Mouse (Mus musculus): Measurements from ENCODE around the gene Pus7. TPM values are rescaled to one million over a fixed set of nuclear protein-coding genes. Genes with fewer than 3 reads are reported as not detected.

The Pus7 gene
- polyA plus RNA-seq, 1 experiment from 2014 or later = 15.1 TPM

DNA sequence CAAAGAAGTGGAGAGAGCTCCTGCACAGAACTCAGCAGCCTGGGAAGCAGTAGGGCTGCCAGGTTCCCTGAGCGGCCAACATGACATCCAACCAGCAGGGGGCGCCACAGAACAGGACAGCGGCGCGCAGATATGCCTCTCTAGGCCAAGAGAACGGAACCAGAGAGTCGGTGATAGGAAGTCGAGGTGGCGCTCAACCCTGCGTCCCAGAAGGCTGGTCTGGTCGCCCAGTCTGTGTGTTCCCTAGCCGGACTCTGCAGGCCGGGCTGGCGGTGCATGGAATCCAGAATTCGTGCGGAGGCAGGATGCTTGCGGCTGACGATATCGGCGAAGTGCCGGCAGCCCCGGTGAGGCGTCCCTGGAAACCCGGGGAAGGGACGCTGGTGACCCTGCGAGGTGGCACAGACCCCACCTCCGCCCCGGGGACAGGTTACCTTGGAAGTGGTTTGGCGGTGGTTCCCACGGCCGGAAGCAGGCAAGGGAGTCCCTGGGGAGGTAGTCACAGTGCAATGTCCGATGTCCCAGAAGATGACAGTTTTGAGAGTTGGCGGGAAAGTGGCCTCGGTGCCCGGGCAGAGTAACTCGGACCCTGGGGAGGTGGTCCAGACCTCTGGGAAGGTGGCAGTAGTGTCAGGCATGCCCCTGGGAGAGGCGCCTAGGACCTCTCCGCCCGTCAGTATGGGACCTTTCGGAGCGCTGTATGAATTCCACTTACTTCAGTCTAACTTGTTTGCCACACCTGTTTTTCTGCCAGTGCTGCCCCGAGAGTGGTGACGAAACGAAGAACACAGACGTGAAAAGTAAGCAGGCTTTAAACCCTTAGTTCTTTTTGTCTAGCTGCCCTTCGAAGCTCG is 4.3 kb upstream of the Pus7 start, which contains the start of gene Rint1:
Rint1 (plus strand) TSS at position 176 of the 854 bp plus-strand sequence.
- Histone ChIP-seq H3K9ac (replicated peaks) (peak within 1 kb of the TSS; percentile 96), H3K27ac (replicated peaks) (peak within 1 kb of the TSS; percentile 85), H3K4me3 (replicated peaks) (peak within 1 kb of the TSS; percentile 99), H3K4me1 (peaks cover 30% of the 10 kb centered on the region), H3K36me3 (peaks cover 13% of the 10 kb centered on the region), H3K9me3 (replicated peaks) (no peaks in the 10 kb centered on the region), H3K4me2 (peak within 1 kb of the TSS; percentile 93), H3K27me3 (replicated peaks) (no peaks in the 10 kb centered on the region)
- 2% methylated on average over 47 of the region's 47 CpGs for WGBS
- peak; percentile 87 for ATAC-seq (ENCODE audit: low FRiP score)

DNA sequence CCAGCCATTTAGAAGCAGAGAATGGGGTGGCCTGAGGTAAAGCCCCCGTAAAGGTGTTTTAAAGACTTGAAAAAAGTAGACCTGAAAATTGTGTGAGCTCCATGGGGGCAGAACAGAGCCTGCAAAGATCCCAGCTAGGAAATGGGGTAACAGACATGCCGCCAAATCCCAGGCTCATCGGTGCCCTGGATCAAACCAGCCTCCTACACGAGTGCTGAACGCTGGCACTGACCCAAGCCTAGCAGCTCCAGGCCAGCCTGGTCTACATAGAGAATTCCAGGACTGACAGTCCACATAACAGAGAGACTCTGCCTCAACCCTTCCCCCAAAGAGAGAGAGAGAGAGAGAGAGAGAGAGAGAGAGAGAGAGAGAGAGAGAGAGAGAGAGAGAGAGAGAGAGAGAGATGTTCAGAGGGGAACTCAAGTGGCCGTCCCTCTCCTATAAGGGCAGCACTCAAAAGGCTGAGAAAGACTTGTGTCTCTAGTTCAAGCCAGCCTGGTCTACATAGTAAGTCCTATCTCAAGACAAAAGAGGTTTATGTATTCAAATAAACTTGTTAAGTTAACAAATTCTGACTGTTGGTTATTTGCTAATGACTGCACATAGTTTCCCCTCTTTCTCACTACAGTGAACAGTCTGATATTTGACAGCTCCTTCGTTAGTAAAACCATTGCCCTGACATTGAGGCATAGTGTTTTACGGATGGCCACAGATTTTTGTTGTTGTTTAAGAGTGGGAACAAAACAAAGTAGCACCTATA is 1.3 kb downstream of the Pus7 start:
- WGBS = 44% methylated on average over 8 of the region's 8 CpGs
- H3K27me3 ChIP-seq (replicated peaks) = no peaks in the 10 kb centered on the region
- no peak for ATAC-seq (ENCODE audit: low FRiP score)
- H3K9ac ChIP-seq (replicated peaks) = peak overlapping the region; percentile 86
- no peaks in the 10 kb centered on the region for H3K36me3 ChIP-seq
- no peak overlapping the region for H3K27ac ChIP-seq (replicated peaks)
- peaks cover 24% of the 10 kb centered on the region for H3K4me1 ChIP-seq
- H3K4me3 ChIP-seq (replicated peaks) = peak overlapping the region; percentile 88
- H3K9me3 ChIP-seq (replicated peaks) = no peaks in the 10 kb centered on the region
- peak overlapping the region; percentile 74 for H3K4me2 ChIP-seq

DNA sequence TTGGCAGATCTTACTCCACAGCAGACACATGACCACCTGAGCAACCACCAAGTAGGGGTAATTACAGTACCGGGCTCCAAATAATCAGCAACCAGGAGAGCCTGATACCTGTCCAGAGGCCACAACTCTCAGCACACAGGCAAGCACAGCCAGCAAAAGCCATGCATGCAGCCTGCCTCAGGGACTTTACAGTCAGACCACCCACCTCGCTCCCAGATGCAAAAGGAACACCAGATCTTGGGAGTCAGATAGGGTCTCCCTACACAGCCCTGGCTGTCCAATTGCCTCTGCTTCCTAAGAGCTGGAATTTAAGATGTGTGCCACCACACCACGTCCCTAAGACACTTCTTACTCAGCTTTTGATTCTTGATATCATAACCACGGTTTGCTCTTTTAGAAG is 2.3 kb downstream of the Pus7 start:
- no peak overlapping the region for H3K27ac ChIP-seq (replicated peaks)
- 84% methylated on average over 4 of the region's 4 CpGs for WGBS

DNA sequence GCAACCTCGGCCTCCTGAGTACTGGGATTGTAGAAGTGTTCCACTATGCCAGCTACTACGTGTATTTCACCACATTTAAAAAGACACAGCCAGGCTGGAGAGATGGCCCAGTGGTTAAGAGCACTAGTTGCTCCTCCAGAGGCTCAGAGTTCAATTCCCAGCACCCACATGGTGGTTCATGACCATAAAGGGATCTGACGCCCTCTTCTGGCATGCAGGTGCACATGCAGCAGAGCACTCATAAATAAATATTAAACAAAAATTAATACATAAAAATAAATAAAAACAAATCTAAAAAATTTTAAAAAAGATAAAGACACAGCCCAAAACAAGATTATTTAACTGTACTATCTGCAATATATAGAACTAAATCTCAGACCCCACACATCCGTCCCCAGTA is 3.0 kb downstream of the Pus7 start:
- Histone ChIP-seq H3K9me3 (replicated peaks) (no peaks in the 10 kb centered on the region), H3K4me1 (peaks cover 22% of the 10 kb centered on the region), H3K27me3 (replicated peaks) (no peaks in the 10 kb centered on the region), H3K9ac (replicated peaks) (no peak overlapping the region), H3K27ac (replicated peaks) (no peak overlapping the region), H3K36me3 (peaks cover 2% of the 10 kb centered on the region), H3K4me3 (replicated peaks) (no peak overlapping the region), H3K4me2 (no peak overlapping the region)
- 88% methylated on average over 4 of the region's 4 CpGs for WGBS
- ATAC-seq (ENCODE audit: low FRiP score) = no peak

More for the DNA sequence above, 2.3 kb downstream of the Pus7 start:
- no peak for ATAC-seq (ENCODE audit: low FRiP score)
- Histone ChIP-seq H3K9ac (replicated peaks) (no peak overlapping the region), H3K4me3 (replicated peaks) (no peak overlapping the region), H3K4me1 (peaks cover 22% of the 10 kb centered on the region), H3K36me3 (no peaks in the 10 kb centered on the region), H3K9me3 (replicated peaks) (no peaks in the 10 kb centered on the region), H3K4me2 (no peak overlapping the region), H3K27me3 (replicated peaks) (no peaks in the 10 kb centered on the region)

DNA sequence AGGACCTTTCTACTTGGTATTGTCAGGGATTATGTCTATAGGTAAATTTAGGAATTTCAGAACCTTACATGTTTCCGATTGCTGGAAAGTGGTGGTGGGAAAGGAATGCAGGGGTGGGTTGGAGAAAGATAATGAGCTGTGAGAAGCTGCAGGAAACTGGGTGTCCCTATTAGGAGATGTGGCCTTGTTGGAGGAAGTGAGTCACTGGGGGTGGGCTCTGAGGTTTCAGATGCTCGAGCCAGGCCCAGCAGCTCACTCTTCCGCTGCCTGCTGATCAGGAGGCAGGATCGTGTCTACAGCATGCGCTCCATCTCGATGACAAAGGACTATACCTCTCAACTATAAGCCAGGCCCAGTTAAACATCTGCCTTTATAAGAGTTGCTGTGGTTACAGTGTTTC is 9.3 kb downstream of the Pus7 start:
- WGBS = 91% methylated on average over 6 of the region's 6 CpGs
- Histone ChIP-seq H3K36me3 (peaks cover 32% of the 10 kb centered on the region), H3K27ac (replicated peaks) (no peak overlapping the region), H3K27me3 (replicated peaks) (no peaks in the 10 kb centered on the region), H3K4me1 (no peaks in the 10 kb centered on the region), H3K9ac (replicated peaks) (no peak overlapping the region), H3K4me3 (replicated peaks) (no peak overlapping the region), H3K4me2 (no peak overlapping the region), H3K9me3 (replicated peaks) (no peaks in the 10 kb centered on the region)
- no peak for ATAC-seq (ENCODE audit: low FRiP score)

DNA sequence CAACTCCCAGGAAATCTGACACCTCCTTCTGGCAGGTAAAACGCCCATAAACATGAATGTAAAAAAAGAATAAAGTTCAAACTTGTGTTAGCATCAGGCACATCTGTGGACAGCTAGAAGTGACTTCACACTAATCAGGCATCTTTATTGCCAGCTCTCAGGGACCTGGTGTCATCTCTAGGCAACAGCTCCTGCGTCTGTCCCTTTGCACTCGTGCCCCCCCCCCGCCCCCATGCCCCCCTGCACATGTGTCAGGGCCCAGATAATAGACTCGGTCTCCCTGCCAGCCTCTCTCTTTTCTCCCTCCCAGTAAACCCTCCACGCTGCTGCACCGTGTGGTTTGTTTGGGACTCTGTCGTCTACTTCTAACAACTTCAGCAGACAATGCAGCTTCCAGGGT is 12.4 kb downstream of the Pus7 start:
- H3K27me3 ChIP-seq (replicated peaks) = no peaks in the 10 kb centered on the region
- H3K9ac ChIP-seq (replicated peaks) = no peak overlapping the region
- H3K4me3 ChIP-seq (replicated peaks) = no peak overlapping the region
- H3K9me3 ChIP-seq (replicated peaks) = no peaks in the 10 kb centered on the region
- H3K4me2 ChIP-seq = no peak overlapping the region
- no peaks in the 10 kb centered on the region for H3K4me1 ChIP-seq
- no peak overlapping the region for H3K27ac ChIP-seq (replicated peaks)
- ATAC-seq (ENCODE audit: low FRiP score) = no peak; the same call in 1 of the 2 replicates
- 24% methylated on average over 8 of the region's 8 CpGs for WGBS
- H3K36me3 ChIP-seq = peaks cover 54% of the 10 kb centered on the region

DNA sequence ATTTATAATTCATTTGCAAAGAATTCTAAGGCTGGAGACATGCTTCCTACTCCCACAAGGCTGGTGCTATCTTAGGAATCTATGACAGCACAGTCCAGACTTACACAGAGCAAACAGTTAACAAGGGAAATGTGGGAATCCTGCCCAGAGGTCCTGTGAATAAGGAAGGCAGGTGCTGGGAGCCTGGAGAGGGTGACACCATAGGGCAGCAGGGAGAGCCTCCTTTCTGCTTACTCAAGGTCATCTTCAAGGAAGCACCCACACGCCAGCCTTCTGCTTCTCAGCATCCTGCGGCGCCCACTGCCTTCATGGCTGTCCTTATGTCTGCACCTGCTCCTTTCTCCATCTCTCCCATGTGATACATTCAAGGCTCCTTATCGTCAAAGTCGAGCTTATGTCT is 19.0 kb downstream of the Pus7 start:
- no peak overlapping the region for H3K4me2 ChIP-seq
- no peak overlapping the region for H3K27ac ChIP-seq (replicated peaks)
- H3K36me3 ChIP-seq = peaks cover 56% of the 10 kb centered on the region
- H3K27me3 ChIP-seq (replicated peaks) = no peaks in the 10 kb centered on the region
- no peak for ATAC-seq (ENCODE audit: low FRiP score)
- H3K4me3 ChIP-seq (replicated peaks) = no peak overlapping the region
- no peaks in the 10 kb centered on the region for H3K4me1 ChIP-seq
- H3K9ac ChIP-seq (replicated peaks) = no peak overlapping the region
- H3K9me3 ChIP-seq (replicated peaks) = no peaks in the 10 kb centered on the region
- 96% methylated on average over 5 of the region's 5 CpGs for WGBS

DNA sequence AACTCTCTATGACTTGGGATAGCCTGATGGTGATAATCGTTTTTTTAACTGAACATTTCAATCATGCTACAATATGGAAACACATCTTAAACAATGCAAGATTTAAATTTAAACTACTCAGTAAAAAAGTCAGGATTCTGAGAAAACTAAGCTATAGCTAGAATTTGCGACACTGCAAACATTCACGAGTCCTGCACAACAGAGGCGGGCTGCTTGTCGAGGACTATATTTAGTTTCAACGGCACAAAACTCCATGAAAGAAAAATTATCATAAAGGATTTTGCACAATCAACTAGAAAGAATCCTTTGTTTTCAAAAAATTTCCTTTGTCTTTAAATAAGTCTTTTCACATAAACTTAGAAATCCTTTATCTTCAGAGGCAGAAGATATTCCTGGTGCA is 21.0 kb downstream of the Pus7 start:
- peaks cover 54% of the 10 kb centered on the region for H3K36me3 ChIP-seq
- H3K4me3 ChIP-seq (replicated peaks) = no peak overlapping the region
- WGBS = 93% methylated on average over 6 of the region's 6 CpGs
- no peaks in the 10 kb centered on the region for H3K4me1 ChIP-seq
- ATAC-seq (ENCODE audit: low FRiP score) = no peak
- H3K27me3 ChIP-seq (replicated peaks) = no peaks in the 10 kb centered on the region
- no peak overlapping the region for H3K27ac ChIP-seq (replicated peaks)
- no peaks in the 10 kb centered on the region for H3K9me3 ChIP-seq (replicated peaks)
- H3K9ac ChIP-seq (replicated peaks) = no peak overlapping the region
- H3K4me2 ChIP-seq = no peak overlapping the region

DNA sequence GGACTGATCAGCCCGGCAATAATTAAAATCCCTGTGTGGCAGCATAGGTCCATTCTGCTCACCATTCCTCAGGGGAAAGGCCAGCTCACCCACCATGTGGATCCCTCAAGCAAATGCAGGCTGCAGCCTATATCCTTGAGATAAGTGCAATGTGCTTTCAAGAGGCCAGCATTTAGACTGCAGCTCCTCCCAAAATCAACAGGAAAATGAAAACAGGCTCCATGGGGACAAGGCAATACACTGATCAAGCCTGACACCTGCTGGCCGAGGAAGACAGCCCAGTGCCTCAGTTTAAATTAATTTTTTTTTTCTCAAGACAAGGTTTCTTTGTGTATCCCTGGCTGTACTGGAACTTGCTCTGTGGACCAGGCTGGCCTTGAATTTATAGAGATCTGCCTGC is 24.9 kb downstream of the Pus7 start:
- Histone ChIP-seq H3K4me2 (no peak overlapping the region), H3K4me1 (no peaks in the 10 kb centered on the region), H3K4me3 (replicated peaks) (no peak overlapping the region), H3K27ac (replicated peaks) (no peak overlapping the region), H3K27me3 (replicated peaks) (no peaks in the 10 kb centered on the region), H3K36me3 (peaks cover 42% of the 10 kb centered on the region), H3K9me3 (replicated peaks) (no peaks in the 10 kb centered on the region), H3K9ac (replicated peaks) (no peak overlapping the region)
- WGBS = 46% methylated on average over 2 of the region's 2 CpGs
- no peak for ATAC-seq (ENCODE audit: low FRiP score)

DNA sequence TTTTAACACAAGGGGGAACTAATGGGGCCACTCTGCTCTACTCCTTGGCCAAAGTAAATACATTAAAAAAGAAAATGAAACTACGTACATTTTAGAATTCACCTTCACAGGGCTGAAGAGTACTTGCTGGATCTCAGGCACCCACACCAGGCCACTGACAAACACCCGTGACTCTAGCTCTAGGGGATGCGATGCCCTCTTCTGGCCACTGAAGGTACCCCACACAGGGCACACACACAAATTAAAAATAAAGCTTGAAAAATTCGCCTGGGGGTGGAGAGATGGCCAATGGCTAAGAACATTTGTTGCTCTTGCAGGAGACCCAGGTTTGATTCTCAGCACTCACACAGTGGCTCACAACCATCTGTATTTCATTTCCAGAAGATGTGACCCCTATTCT is 27.1 kb downstream of the Pus7 start:
- Histone ChIP-seq H3K9ac (replicated peaks) (no peak overlapping the region), H3K9me3 (replicated peaks) (no peaks in the 10 kb centered on the region), H3K27me3 (replicated peaks) (no peaks in the 10 kb centered on the region), H3K4me2 (no peak overlapping the region), H3K27ac (replicated peaks) (no peak overlapping the region), H3K4me3 (replicated peaks) (no peak overlapping the region), H3K36me3 (peaks cover 33% of the 10 kb centered on the region), H3K4me1 (no peaks in the 10 kb centered on the region)
- 96% methylated on average over 4 of the region's 4 CpGs for WGBS
- no peak for ATAC-seq (ENCODE audit: low FRiP score)

DNA sequence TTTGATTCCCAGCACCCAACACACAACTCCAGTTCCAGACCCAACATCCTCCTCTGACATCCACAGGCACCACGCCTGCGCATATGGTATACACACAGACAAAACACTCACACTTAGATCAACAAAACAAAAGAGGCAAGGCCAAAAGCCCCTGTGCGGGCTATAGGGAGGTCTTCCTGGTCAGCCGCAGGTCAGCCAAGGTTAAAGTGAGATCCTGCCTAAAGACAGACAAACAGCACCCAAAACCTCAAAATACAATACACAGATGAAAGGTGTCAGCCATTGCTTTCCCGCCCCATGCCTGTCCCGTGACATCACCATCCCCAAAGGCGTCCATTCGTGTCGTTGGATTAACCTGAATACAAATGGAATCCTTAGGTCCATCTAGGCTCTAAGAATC is 27.9 kb downstream of the Pus7 start:
- WGBS = 96% methylated on average over 9 of the region's 9 CpGs
- Histone ChIP-seq H3K27ac (replicated peaks) (no peak overlapping the region), H3K4me2 (no peak overlapping the region)

DNA sequence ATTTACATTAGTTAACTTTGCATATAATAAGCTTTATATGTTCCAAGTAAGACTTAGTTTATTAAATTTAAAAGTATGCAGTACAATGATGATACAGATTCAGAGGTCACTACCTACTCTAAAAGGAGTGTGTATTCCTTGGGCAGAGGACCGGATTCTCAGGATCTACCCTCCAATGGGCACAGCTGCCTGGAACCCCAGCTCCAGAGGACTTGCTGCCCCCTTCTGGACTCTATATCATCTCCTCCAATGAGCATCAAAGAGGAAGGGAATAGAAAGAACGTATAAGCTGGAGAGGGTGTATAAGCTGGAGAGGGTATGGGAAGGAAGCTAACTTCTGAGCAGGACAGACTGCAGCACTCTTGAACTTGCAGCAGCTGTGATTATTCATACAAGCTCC is 33.6 kb downstream of the Pus7 start:
- Histone ChIP-seq H3K9ac (replicated peaks) (no peak overlapping the region), H3K4me1 (no peaks in the 10 kb centered on the region), H3K27ac (replicated peaks) (no peak overlapping the region), H3K4me2 (no peak overlapping the region), H3K4me3 (replicated peaks) (no peak overlapping the region), H3K9me3 (replicated peaks) (no peaks in the 10 kb centered on the region), H3K36me3 (peaks cover 36% of the 10 kb centered on the region), H3K27me3 (replicated peaks) (no peaks in the 10 kb centered on the region)
- WGBS = 60% methylated on average over 2 of the region's 2 CpGs
- no peak for ATAC-seq (ENCODE audit: low FRiP score)

More for the DNA sequence above, 27.9 kb downstream of the Pus7 start:
- Histone ChIP-seq H3K9ac (replicated peaks) (no peak overlapping the region), H3K27me3 (replicated peaks) (no peaks in the 10 kb centered on the region), H3K36me3 (peaks cover 35% of the 10 kb centered on the region), H3K4me1 (no peaks in the 10 kb centered on the region), H3K4me3 (replicated peaks) (no peak overlapping the region), H3K9me3 (replicated peaks) (no peaks in the 10 kb centered on the region)
- no peak for ATAC-seq (ENCODE audit: low FRiP score)

Measured in neural tube, embryonic 15.5 days (tissue).